Mouse (Mus musculus): ENCODE results near the gene Herc1. TPM values are rescaled to one million over a fixed set of nuclear protein-coding genes. Genes with fewer than 3 reads are reported as not detected.

Gene Herc1
- total RNA-seq (2021), result 10 to 100 TPM; 31.4 to 36.5 TPM
- long read RNA-seq, experiment 1, partial matches to known transcripts, result 1 of 4 reads
- long read RNA-seq, experiment 1, other reads (novel, unspliced or antisense), result 3 of 4 reads
- long read RNA-seq, experiment 2, partial matches to known transcripts, result 3 of 4 reads
- long read RNA-seq, experiment 2, other reads (novel, unspliced or antisense), result 1 of 4 reads

DNA sequence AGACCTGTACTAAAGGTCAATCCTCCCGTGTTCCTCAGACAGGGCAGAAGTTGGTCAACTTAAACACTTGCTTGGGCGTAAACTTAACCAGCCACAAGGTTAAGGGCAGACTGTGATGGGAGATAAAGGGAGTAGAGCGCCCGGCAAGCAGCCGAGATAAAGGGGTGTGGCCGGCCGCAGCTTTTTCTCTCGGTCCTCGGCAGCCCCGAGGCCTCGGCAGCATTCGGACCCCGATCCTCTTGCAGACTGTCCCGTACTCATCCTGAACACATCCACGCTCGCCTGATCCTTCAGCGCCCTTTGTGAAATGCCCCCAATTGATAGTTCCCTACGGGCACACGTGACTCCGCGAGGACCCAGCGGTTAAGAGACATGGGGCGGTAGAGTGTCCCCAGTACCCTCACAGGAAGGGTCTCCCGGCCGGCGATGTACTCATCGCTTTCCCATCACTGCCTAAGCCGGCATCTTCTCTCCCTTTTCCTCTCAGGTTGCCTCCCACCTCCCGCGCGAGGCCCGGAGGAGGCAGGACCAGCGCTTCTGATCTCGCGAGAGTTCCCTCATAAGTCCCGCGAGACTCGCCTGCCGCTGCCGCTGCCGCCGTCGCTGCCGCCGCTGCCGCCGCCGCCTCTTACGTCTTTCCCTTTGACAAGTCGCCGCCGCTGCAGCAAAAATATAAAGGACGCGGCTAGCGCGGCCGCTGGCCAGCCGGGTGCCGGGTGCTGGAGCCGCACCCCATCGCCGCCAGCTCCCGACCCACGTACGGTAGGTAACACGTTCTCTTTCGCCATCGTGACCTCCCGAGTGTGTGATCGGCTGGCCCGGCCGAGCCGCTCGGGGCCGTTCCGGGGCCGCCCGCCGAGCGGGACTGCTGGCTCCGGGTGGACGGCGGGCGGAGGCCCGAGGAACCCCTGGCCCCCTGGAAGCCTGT, at the start of gene Herc1:
Gene Herc1 (plus strand): TSS at position 591 of the 928 bp plus-strand sequence.
- DNase-seq, result peak; percentile 95 to 97

DNA sequence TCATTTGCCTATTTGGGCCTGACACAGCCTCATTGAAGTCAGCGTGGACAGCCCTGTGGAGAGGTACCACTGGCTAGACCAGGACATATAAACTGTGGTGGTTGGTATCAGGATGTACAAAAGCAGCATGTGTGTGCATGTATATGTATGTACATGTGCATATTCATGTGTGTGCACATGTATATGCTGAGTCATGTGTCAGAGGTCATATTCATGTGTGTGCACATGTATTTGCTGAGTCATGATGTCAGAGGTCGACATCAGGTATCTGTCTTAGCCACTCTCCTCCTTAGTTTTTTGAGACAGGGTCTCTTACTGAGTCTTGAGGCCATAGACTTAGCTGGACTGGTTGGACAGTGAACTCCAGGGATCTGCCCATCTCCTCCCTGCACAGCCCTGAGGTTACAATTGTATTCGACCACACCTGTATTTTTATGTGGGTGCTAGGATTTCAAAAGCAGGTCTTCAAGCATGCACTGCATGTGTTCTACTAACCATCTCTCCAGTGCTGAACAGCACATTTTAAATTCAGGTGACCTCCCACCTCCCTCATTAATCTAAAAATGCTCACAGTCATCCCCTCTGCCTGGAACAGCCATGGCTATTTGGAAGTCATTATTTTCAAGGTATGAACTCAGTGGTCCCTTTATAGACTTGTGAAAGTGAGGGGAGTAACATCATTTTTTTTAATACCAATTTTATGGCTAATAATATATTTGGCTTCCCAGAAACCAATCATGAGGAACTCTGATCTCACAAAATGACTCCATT, 45.7 kb upstream of the Herc1 start:
- no peak for DNase-seq

DNA sequence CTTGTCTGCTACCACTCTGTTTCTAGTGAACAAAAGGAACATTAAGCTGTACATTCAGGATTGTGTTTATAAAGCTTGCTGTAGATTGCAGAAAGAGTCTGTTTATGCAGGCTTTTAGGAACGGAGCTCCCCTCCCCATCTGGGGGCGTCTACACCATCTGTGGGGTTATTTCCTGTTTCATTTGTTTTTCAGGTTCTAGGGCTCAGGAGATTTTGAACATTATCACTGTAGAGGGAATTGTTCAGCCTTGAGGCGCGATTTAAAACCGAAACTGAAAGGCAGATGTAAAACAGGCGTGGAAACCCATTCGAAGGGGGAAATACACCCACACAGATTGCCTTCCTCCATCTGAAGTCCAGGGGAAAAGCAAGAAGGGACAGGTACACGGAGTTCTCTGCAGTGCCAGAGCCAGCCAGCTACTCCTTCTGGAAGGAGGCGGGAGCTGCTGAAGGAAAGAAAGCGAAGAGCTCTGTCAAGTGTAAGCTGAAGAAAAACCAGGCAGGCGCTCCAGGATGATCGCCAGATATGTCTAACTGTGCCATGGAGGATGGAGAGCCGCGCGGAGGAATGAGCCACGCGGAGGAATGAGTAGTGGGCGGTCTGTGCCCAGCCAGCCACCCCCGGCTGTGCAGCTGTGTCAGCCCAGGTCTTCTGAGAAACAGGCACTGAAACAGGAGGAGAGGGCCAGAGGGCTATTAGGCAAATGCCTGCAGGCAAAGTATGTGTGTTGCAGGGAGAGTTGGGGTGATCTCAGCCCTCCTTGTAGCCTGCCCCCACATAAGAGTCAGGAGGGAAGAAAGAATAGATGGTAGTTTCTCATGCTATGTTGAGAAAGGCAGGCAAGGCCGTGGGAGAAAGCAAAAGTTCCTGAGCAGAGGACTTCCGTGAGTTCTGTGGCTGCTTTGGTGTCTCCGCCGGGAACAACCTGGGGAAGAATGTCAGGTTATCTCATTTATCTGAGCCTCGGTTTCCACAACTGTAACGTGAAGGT, 44.8 kb upstream of the Herc1 start:
- peak; percentile 75 to 78 for DNase-seq

DNA sequence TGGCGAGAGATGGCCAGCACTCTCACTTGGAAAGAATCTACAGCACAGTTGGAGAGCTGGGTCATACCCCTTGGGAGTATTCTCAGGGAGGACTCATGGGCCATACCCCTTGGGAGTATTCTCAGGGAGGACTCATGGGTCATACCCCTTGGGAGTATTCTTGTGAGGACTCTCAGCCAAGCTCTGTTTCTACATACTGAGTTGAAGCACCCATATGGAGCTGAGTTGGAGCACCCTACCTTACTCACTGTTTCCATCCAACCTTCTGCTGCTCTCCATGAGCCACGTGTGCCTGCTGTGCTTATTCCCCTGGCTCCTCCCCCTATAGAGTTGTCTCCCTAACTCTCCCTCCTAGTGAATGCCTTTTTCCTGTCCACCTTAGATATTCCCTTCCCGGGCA, 43.8 kb upstream of the Herc1 start:
- DNase-seq, result peak in 1 of 2 experiments; percentile 11

DNA sequence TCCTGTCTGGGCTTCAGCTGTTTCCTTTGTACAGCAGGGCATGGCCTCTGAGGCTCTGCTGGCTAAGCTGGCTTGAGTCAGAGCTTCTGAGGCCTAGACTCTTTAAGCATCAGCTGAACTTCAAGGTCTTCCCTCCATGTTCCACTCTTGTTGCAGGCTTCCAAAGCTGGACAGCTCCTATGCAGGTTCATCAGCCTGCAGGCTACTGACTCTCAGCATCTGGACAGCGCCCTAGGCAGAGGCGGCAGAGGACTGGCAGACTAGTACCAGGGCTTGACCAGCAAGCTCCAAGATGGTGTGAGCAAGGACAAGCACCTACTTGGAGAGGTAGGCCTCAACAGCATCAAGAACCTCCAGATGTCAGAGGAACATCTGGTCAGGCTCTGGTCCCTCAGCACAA, 42.9 kb upstream of the Herc1 start:
- DNase-seq, result peak in 1 of 2 experiments; percentile 32

DNA sequence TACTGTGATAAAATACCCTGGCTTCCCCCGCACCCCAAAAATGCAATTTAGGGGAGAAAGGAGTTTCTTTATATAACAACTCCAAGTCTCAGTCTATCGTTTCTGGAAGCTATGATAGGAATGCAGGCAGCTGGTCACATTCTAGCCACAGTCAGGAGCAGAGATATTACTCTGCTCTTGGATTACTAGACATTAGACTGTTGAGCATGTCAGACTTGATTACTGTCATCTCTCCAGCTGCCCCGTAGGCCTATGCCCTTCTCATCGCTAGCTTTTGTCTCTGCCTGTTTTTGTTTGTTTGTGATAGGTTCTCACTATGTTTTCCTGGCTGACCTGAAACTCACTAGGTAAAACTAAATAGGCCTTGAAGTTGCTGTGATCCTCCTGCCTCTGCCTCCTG, 41.5 kb upstream of the Herc1 start:
- DNase-seq, result no peak

DNA sequence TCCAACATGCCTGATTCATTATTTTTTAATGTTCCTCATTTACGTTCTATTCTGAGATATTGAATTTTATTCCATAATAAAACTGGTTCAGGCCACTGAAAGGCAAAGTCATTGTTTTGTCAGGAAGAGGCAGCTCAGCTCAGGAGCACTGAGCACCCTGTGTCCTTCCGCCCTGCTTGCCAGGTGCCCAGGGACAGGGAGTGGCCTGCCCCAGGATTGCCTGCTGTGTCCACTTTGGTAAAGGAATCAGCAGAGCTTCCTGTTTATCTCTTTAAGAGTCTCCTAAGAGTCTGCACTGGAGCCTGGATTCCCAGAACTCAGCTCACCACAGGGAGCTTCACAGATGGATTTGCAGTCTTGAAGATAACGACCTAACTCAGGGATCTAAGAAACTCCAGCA, 38.8 kb upstream of the Herc1 start:
- DNase-seq, result peak; percentile 39 to 76

DNA sequence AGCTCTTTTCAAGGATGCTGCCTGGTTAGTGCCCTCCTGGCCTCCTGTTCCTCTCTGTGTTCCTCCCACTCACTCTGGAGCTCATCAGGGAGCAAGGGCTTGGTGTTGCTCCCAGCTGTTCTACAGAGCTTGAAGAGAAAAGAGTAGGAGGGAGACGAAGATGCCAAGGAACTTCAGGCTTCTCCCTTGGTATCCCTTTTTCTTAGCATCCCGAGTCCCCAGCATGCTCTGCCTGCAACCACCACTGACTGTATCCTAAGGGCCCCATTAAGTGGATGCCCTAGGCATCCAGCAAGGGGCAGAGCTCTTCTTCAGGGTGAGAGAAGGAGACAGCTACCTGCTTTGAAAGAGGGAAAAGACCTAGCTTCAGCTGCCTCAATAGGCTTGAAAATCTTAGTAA, 33.6 kb upstream of the Herc1 start:
- DNase-seq, result no peak

DNA sequence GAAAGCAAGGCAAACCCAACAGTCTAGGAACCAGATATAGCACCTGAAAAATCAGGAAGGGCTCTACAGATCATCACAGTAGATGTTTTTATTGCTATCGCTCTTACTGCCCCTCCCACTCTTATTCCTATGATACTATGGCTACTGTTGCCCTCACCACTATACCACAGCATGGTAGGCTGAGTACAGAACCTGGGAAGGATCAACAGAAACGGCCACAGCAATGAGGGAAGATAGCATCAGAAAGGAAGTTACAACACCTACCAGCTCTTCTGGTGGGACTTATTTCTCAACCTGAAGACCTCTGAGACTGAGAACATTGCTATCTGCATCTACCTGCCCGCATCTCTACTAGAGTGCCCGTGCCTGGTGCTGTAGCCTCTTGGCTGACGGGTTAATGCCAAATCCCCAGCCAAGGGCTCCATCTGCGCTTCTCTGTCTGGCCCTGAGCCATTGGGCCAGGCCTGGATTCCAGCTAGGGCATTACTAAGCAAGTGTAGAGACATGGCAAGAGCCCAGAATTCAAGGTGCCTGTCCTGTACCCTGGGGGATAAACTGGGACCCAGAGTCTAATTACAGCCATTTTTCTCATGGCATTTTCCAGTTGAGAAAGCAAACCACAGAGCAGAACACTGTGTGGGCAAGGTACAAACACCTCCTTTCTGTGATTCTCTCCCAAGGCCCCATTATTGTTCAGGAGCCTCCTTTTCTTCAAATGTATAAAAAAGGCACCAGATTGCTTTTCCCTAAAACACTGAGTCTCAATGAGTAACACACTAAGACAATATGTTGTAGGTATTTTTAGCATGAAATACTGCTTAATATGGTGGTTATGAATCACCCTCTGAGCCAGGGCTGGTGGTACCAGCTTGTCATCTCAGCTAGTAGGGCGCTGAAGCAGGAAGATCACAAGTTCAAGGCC, 28.0 kb upstream of the Herc1 start:
- peak; percentile 56 to 74 for DNase-seq

DNA sequence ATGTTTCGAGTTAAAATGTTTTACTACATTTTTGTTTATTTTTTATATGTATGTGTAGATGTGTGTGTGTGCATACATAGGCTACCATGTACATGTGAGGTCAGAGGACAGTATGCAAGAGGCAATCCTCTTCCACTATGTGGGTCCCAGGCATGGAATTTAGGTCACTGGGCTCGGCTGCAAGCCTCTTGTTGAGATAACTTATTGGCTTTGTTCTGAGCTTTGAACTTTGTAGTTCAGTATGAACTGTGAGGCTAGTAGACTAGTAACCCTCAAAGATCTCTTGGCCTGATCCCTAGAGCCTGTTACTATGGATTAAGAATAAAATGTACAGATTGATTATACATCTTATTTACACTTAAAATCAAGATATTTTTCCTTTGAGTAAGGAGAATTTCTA, 23.4 kb upstream of the Herc1 start:
- no peak for DNase-seq

DNA sequence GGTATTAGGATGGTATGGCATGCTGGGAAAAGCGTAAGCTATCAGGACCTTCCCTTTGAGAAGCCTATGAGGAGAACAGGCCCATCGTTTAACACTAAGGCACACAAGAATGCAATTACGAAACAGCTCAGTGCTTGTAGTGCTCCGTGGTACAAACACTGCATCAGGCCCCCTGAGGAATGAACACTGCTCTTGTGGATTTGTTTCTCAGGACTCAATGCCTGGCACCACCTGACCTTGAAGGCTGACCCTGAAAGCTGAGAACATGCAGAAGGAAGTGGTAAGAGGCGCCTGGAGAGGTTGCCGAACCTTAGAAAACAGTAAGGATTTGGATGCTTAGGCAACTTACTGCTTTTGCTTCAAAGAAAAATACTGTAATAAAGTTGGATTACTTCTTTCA, 20.8 kb upstream of the Herc1 start:
- no peak for DNase-seq

DNA sequence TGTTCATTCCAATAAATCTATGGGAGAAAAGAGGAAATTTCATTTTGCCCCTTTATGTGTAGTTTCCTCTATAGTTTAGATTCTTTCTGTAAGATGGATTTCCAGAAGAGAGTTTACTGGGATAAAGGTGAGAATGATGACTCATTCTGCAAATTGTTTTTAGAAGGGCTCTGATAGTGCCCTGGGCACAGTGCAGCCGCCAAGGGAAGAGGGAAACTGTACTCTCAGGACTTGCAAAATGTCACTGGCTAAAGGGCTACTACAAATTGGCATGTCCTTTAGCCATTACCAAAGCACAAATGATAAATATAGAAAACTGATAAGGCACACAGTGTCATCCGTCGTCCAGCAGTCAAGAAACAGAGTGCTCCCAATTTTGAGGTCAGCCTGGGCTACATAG, 19.8 kb upstream of the Herc1 start:
- peak; percentile 24 to 68 for DNase-seq

DNA sequence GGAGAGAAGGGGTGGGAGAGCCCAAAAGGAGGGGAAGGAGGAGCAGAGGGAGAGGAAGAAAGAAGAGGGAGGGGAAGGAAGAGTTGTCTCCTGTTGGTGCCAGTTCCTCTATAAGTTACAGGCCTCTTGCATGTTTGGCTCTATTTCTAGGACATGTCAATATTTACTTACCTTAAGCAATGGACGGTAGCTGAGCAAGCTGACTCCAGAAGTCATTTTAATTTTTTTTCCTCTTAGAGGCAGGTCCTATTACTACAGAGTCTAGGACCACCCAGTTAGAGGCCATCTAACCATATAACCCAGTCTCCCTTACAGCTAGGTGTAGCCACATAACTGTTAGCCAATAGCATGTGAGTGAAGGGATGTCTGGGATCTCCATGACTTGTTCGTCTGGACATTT, 18.7 kb upstream of the Herc1 start:
- no peak for DNase-seq

DNA sequence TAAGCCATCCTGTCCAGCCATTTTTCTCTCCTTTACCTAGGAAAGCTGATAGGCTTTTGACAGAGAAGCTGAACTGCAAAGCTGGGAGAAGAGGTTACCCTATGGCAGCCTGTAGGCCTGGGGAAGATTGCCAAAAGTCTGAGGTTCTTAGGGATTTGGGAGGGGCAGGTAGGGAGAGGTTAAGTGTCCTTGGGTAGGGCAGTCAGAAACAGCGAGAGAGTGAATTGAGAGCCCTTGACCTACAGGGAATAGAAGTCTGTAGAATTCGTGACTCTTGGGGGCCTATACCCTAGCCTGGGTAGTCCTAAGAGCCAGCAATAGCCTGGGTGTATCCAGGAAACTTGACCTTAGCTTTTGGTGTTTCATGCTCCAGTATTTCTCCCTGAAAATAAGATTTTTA, 17.9 kb upstream of the Herc1 start:
- DNase-seq, result no peak

DNA sequence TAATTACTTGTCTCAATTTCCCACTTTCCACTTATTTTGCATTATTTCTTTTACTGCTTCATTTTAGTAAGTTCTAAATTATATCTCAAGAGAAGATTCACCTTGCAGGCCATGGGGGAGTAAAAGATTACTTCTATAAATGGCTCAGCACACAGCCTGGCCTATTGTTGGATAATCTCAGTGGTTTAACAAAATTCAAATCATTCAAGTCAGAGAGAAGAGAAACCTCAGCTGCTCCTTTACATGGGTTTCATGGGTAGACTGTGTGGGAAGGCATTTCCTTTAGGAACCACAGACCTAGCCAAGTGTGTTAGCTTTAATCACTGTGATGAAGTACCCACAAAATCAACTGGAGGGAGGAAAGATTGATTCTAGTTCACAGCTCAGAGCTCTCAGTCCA, 13.0 kb upstream of the Herc1 start:
- DNase-seq, result no peak

DNA sequence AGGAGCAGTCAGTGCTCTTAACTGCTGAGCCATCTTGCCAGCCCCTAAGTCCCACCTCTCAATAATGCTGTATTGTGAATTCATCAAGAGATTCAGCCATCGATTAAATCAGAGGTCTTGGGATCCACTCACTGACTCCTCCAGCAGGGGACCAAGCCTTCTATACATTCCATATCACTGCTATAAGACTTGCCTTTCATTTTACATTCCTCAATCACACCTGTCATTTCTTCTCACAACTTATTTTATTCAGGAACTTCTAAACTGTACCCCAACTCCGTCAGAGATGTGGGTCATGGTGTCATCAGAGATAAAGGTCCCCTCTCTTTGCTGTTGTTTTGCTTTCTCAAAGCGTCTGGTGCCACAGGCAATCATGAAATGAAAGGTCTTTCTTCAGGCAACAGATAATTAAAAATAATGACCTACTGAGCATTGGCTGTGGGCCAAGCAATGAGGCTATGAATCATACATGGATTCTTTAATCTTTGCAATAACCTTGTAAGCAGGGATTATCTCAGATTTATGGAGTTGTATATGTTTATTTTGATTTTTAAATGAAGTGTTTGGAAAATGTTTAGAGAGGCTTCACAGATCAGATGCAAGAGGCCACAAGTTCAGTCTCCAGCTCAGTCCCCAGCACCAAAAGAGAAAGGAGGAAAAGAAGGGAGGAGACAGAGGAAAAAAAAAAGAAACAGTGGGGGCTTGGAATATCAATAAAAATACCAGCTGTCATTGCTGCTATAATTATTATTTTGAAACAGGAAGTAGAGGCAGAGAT, 12.1 kb upstream of the Herc1 start:
- DNase-seq, result no peak

DNA sequence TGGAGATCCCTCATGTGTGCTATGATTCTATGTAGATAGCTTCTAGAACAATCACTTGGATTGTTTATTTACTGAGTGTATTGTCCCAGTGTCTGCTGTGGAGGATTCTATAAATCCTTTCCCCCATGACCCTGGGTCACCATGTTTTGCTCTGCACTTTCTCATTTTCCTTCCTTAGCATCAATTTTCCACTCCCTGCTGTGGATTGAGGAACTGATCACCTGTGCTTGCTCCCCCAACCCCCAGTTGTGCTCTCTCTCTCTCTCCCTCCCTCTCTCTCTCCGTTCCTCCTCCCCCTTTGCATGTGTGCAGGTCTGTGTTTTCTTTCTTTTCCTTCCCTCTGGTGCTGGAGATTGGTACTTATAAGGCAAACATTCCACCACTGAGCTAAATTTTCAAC, 10.5 kb upstream of the Herc1 start:
- no peak for DNase-seq

DNA sequence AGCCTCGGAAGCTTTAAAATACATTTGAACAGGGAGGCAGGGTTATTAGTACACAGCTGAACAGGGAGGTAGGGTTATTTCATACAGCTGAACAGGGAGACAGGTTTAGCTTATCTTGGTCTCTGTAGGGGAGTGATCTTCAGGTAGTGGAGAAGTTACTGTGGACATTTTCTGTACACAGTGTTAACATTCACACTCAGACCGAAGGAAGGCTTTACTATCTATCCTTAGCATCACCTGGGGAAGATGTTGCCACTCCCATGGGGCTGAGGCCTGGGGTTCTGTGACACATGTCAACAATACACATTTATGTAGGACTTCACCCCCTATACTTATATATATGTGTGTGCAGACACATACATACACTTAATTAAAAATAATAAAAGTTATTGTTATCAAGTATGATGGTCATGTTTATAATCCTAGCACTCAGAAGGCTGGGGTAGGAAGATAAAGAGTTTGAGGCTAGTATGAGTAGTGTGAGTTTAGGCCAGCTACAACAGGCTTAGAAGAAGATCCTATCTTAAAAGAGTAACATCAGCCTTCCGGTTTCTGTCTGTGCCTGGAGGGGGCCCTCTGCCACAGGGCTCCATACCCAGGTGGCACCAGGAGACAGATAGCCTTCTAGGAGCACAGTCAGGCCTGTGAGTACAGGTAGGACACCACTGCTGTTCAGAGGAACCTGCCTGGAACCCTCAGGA, 9.7 kb upstream of the Herc1 start:
- DNase-seq, result no peak

DNA sequence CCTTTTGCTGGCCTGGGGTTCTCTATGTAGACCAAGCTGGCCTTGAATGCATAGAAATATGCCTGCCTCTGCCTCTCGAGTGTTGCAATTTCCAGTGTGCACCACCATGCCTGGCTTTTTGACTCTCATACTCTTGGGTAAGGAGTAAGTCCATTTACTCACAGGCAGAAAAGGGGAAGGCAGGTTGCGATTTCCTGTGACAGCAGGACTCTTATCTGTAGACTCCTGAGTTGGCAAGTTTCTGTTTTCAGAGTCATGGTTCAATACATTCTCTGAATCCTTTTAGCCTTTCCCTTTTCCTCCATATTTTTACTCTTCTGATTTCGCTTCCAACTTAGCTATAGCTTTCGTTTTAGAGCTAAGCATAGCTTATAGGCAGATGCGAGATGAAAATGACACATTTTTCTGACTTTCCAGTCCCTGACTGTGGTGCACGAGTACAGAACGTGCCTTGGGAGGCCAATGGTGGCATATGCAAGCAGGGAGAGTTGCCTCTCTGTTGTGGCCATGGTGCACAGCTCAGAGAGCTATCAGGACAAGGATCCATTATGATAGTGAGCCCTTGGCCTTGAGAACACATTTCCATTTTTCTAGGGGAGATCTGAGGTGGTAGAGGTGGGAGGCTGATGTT, 2.7 kb upstream of the Herc1 start:
- DNase-seq, result no peak

All from heart, adult 18-20 months (tissue).